Mouse (Mus musculus) MEL (cell line): ENCODE measurements at regions not wholly inside any gene's neighbourhood (a gene's known extent, or its start where the extent isn't known, plus 50 kb on each side); places are given as distances from the start of the nearest gene placed in this dataset.
A peak's percentile ranks its signal among the peaks of the same experiment; 100 is the strongest.

Experiments
- DNase-seq: peaks from one replicate; pipeline ENCODE4 v3.0.0; 2011; ENCODE audit warnings: low read depth, low spot score
- H3K27ac ChIP-seq: 2 replicates; pipeline ENCODE4 v1.5.1; 2012; ENCODE audit warnings: low read depth, mild to moderate bottlenecking, control low read depth, low read length, moderate library complexity; ENCODE audit not compliant: control insufficient read depth
- H3K27me3 ChIP-seq, 2 experiments: fragments of 150-350 bp in 1 of 2; sonication (generic) in 1 of 2; 2 replicates each; pipeline ENCODE4 v1.6.1; 2012; ENCODE audit warnings: low read length in 2 of 2, mild to moderate bottlenecking in 2 of 2, improper control_type of control experiment in 1 of 2, moderate library complexity in 1 of 2; ENCODE audit not compliant: insufficient read depth in 2 of 2, control insufficient read depth in 1 of 2
- H3K36me3 ChIP-seq, 2 experiments: 2 replicates each; pipeline ENCODE4 v1.6.1; 2012 to 2014; ENCODE audit warnings: low read length in 2 of 2, improper control_type of control experiment in 1 of 2, inconsistent platforms in 1 of 2, mild to moderate bottlenecking in 1 of 2; ENCODE audit not compliant: insufficient read depth in 2 of 2, control insufficient read depth in 1 of 2
- H3K4me1 ChIP-seq, 2 experiments: fragments of 150-350 bp in 1 of 2; sonication (generic) in 1 of 2; 2 replicates each; pipeline ENCODE4 v1.6.1; 2012; ENCODE audit warnings: low read length in 2 of 2, improper control_type of control experiment in 1 of 2, mild to moderate bottlenecking in 1 of 2; ENCODE audit not compliant: insufficient read depth in 2 of 2, control insufficient read depth in 1 of 2
- H3K4me3 ChIP-seq, 2 experiments: fragments of 150-350 bp in 1 of 2; sonication (generic) in 1 of 2; 2 replicates each; pipeline ENCODE4 v1.5.1; 2012; ENCODE audit warnings: low read depth in 2 of 2, low read length in 2 of 2, mild to moderate bottlenecking in 2 of 2, moderate library complexity in 2 of 2, control low read depth in 1 of 2, improper control_type of control experiment in 1 of 2; ENCODE audit not compliant: control insufficient read depth in 1 of 2, insufficient read depth in 1 of 2
- H3K79me2 ChIP-seq: 2 replicates; pipeline ENCODE4 v1.6.1; 2012; ENCODE audit warnings: mild to moderate bottlenecking, low read length, moderate library complexity; ENCODE audit not compliant: control insufficient read depth, poor library complexity, insufficient read depth
- H3K9ac ChIP-seq: 2 replicates; pipeline ENCODE4 v1.6.1; 2012; ENCODE audit warnings: low read depth, mild to moderate bottlenecking, control low read depth, low read length, moderate library complexity; ENCODE audit not compliant: control insufficient read depth, poor library complexity, severe bottlenecking
- H3K9me3 ChIP-seq: fragments of 150-350 bp; sonication (generic); replicated peaks from 2 replicates; pipeline ENCODE4 v1.6.1; 2012; ENCODE audit warnings: mild to moderate bottlenecking, low read length, improper control_type of control experiment, moderate library complexity; ENCODE audit not compliant: insufficient read depth
- CTCF ChIP-seq, 3 experiments: IDR thresholded peaks in 2 of 3; conservative IDR thresholded peaks in 1 of 3; 2 replicates each; pipeline ENCODE4 v1.5.1; 2011 to 2012; ENCODE audit warnings: low read length in 3 of 3, low read depth in 2 of 3, mild to moderate bottlenecking in 2 of 3, improper control_type of control experiment in 1 of 3, inconsistent platforms in 1 of 3, mixed read lengths in 1 of 3, moderate library complexity in 1 of 3; ENCODE audit not compliant: control insufficient read depth in 1 of 3, insufficient read depth in 1 of 3, poor library complexity in 1 of 3, severe bottlenecking in 1 of 3
- E2F4 ChIP-seq: IDR thresholded peaks from 2 replicates; pipeline ENCODE4 v1.6.1; 2011; ENCODE audit warnings: low read depth, low read length, improper control_type of control experiment, borderline replicate concordance
- EP300 ChIP-seq, 2 experiments: IDR thresholded peaks; 2 replicates each; pipeline ENCODE4 v1.6.1; 2011; ENCODE audit warnings: improper control_type of control experiment in 2 of 2, low read length in 2 of 2, low read depth in 1 of 2, mild to moderate bottlenecking in 1 of 2
- ETS1 ChIP-seq: IDR thresholded peaks from 2 replicates; pipeline ENCODE4 v1.6.1; 2012; ENCODE audit warnings: low read depth, mild to moderate bottlenecking, inconsistent platforms, low read length, improper control_type of control experiment, moderate library complexity
- GABPA ChIP-seq: IDR thresholded peaks from 2 replicates; pipeline ENCODE4 v1.6.1; 2012; ENCODE audit warnings: low read depth, mild to moderate bottlenecking, inconsistent platforms, low read length, improper control_type of control experiment, moderate library complexity
- GATA1 ChIP-seq: IDR thresholded peaks from 2 replicates; pipeline ENCODE4 v1.6.1; 2011; ENCODE audit warnings: low read depth, low read length, improper control_type of control experiment
- MAFK ChIP-seq: IDR thresholded peaks from 2 replicates; pipeline ENCODE4 v1.6.1; 2011; ENCODE audit warnings: low read depth, mild to moderate bottlenecking, low read length, improper control_type of control experiment, borderline replicate concordance
- MAX ChIP-seq: IDR thresholded peaks from 2 replicates; pipeline ENCODE4 v1.6.1; 2011; ENCODE audit warnings: low read length, improper control_type of control experiment
- MYB ChIP-seq: IDR thresholded peaks from 2 replicates; pipeline ENCODE4 v1.6.1; 2011; ENCODE audit warnings: mild to moderate bottlenecking, low read depth, low read length, improper control_type of control experiment
- MYC ChIP-seq: IDR thresholded peaks from 2 replicates; pipeline ENCODE4 v1.6.1; 2011; ENCODE audit warnings: low read depth, mild to moderate bottlenecking, low read length, improper control_type of control experiment, moderate library complexity
- POLR2AphosphoS2 ChIP-seq: IDR thresholded peaks from 2 replicates; pipeline ENCODE4 v1.6.1; 2011; ENCODE audit warnings: low read length, improper control_type of control experiment
- RCOR1 ChIP-seq: IDR thresholded peaks from 2 replicates; pipeline ENCODE4 v1.6.1; 2012; ENCODE audit warnings: low read depth, mild to moderate bottlenecking, inconsistent platforms, low read length, improper control_type of control experiment
- SMC3 ChIP-seq: IDR thresholded peaks from 2 replicates; pipeline ENCODE4 v1.6.1; 2011; ENCODE audit warnings: low read depth, low read length, improper control_type of control experiment
- TAL1 ChIP-seq: IDR thresholded peaks from 2 replicates; pipeline ENCODE4 v1.6.1; 2012; ENCODE audit warnings: mild to moderate bottlenecking, inconsistent platforms, low read length, moderate library complexity, mixed read lengths
- TBP ChIP-seq: IDR thresholded peaks from 2 replicates; pipeline ENCODE4 v1.8.0; 2011; ENCODE audit warnings: low read depth, low read length, improper control_type of control experiment
- USF1 ChIP-seq: IDR thresholded peaks from 2 replicates; pipeline ENCODE4 v1.6.1; 2014; ENCODE audit warnings: low read depth, mild to moderate bottlenecking, inconsistent platforms, low read length, improper control_type of control experiment, moderate library complexity
- USF2 ChIP-seq, 2 experiments: IDR thresholded peaks; 2 replicates each; pipeline ENCODE4 v1.6.1; 2011 to 2012; ENCODE audit warnings: improper control_type of control experiment in 2 of 2, low read length in 2 of 2, borderline replicate concordance in 1 of 2, inconsistent platforms in 1 of 2, low read depth in 1 of 2, mild to moderate bottlenecking in 1 of 2; ENCODE audit not compliant: insufficient read depth in 1 of 2
- ZKSCAN1 ChIP-seq: IDR thresholded peaks from 2 replicates; pipeline ENCODE4 v1.6.1; 2012; ENCODE audit warnings: low read depth, mild to moderate bottlenecking, inconsistent platforms, low read length, improper control_type of control experiment, moderate library complexity
- ZMIZ1 ChIP-seq: IDR thresholded peaks from 2 replicates; pipeline ENCODE4 v1.6.1; 2012; ENCODE audit warnings: low read depth, mild to moderate bottlenecking, inconsistent platforms, low read length, improper control_type of control experiment, moderate library complexity
- ZNF384 ChIP-seq: IDR thresholded peaks from 2 replicates; pipeline ENCODE4 v1.6.1; 2012; ENCODE audit warnings: low read depth, mild to moderate bottlenecking, inconsistent platforms, low read length, improper control_type of control experiment

DNA sequence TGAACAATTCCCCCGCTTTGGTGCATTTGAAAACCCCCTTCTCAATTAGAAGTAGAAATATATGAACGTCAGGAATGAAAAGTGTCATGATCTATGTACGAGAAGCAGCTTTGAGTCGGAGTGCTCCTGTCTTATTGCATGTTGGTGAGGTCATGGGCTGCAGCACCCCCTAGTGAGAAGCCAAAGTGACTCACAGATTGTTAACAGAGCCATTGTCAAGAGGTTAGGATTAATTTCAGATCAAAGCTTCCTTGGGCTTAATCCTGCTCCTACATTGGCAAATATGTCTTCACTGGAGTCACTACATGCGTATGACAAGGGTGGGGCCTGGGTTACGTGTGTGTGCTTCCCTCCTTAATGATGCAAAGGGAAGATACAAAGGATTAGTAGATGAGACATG lies 165.8 kb upstream of the Dio2 start:
- Histone ChIP-seq H3K79me2 (no peaks in the 10 kb centered on the region), H3K4me3 (no peak overlapping the region), H3K9me3 (no peaks in the 10 kb centered on the region), H3K36me3 (no peaks in the 10 kb centered on the region), H3K9ac (no peak overlapping the region), H3K27ac (no peak overlapping the region), H3K27me3 (no peaks in the 10 kb centered on the region), H3K4me1 (no peaks in the 10 kb centered on the region)
- no peak for DNase-seq
- TF ChIP-seq RCOR1, result no peak
- TF ChIP-seq TAL1, result no peak
- no peak for TF ChIP-seq USF1
- no peak for TF ChIP-seq USF2 (IDR thresholded peaks at IDR 0.05; ENCODE audit: borderline replicate concordance in 1 of 2, insufficient read depth in 1 of 2, low read depth in 1 of 2, low read length in 2 of 2)
- 0 out of 2 replicates have a peak, but pooled peaks have one; percentile 10 for TF ChIP-seq SMC3
- TF ChIP-seq ZNF384, result no peak
- TF ChIP-seq ZMIZ1, result no peak
- TF ChIP-seq CTCF (IDR thresholded peaks at IDR 0.05 in 2 of 3, conservative IDR thresholded peaks at IDR 0.05 in 1 of 3; ENCODE audit: control insufficient read depth in 1 of 3, insufficient read depth in 1 of 3, low read depth in 2 of 3, low read length in 3 of 3, poor library complexity in 1 of 3, severe bottlenecking in 1 of 3), result peak in 2 of 3 experiments; percentile 3 to 9; a peak in 1 of 6 replicates

DNA sequence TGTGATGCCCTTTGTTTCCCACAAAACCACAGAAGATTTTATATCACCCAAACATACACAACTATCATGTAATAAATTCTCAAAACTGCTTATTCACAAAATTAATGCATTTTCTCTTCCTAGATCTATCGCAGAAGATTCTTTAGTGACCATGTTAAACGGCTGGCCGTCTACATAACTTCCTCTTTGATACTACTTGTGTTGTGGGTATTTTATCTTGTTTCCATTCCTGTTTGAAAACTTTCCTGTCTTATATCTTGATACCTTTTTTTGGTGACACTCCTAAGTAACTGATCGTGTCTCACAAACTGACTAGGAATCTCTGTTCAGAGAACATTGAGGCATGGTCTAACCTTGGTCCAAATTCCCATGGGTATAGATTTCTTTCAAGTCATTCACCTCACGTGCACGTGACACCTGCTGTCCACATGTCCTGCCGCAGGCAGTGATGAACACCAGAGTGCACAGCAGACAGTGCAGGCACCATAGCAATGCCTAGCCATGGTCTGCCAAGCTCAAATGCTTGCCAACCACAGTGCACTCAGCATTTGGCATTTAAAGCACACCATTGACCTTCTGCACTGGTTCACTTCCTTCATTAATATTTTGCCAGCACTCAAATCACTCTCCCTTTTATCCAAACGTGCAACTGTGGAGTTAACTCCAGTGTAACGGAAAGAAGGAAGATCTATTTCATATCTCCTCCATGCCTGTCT lies 155.6 kb upstream of the Dio2 start:
- Histone ChIP-seq H3K4me1 (0 out of 4 replicates have a peak, but pooled peaks cover 0 to 2% of the 10 kb centered on the region in 2 experiments), H3K79me2 (no peaks in the 10 kb centered on the region), H3K27me3 (no peaks in the 10 kb centered on the region; a peak in 1 of 4 replicates), H3K4me3 (no peak overlapping the region), H3K27ac (no peak overlapping the region), H3K36me3 (peaks cover 0 to 2% of the 10 kb centered on the region in 2 experiments; a peak in 1 of 4 replicates), H3K9ac (no peak overlapping the region), H3K9me3 (no peaks in the 10 kb centered on the region)
- TF ChIP-seq TBP, result no peak
- no peak for TF ChIP-seq MYB
- no peak for TF ChIP-seq SMC3
- no peak for TF ChIP-seq POLR2AphosphoS2
- TF ChIP-seq GABPA, result no peak
- TF ChIP-seq MYC, result no peak
- TF ChIP-seq E2F4, result no peak
- TF ChIP-seq EP300 (IDR thresholded peaks at IDR 0.05; ENCODE audit: low read depth in 1 of 2, low read length in 2 of 2), result no peak
- TF ChIP-seq RCOR1, result no peak
- no peak for TF ChIP-seq GATA1
- no peak for TF ChIP-seq ZMIZ1
- TF ChIP-seq ZKSCAN1, result no peak
- no peak for TF ChIP-seq USF1
- TF ChIP-seq MAX, result no peak
- no peak for TF ChIP-seq MAFK
- no peak for TF ChIP-seq ETS1
- DNase-seq, result peak; percentile 9
